Mouse (Mus musculus) ES-Bruce4 (cell line): ENCODE results near the gene Atp23. TPM values are rescaled to one million over a fixed set of nuclear protein-coding genes. Genes with fewer than 3 reads are reported as not detected.

Source experiments
- H3K27ac ChIP-seq: 2 replicates; pipeline ENCODE4 v1.5.1; 2012; ENCODE audit warnings: low read length, inconsistent platforms; ENCODE audit not compliant: insufficient read depth
- H3K27me3 ChIP-seq: 2 replicates; pipeline ENCODE4 v1.6.1; 2012; ENCODE audit warnings: mild to moderate bottlenecking, low read length, inconsistent platforms; ENCODE audit not compliant: control insufficient read depth, poor library complexity, insufficient read depth, severe bottlenecking
- H3K36me3 ChIP-seq: 2 replicates; pipeline ENCODE4 v1.6.1; 2012; ENCODE audit warnings: inconsistent platforms, mild to moderate bottlenecking, low read length, moderate library complexity; ENCODE audit not compliant: control insufficient read depth, poor library complexity, insufficient read depth, severe bottlenecking
- H3K4me1 ChIP-seq: one replicate; pipeline ENCODE4 v1.8.1; 2011; ENCODE audit warnings: low read length; ENCODE audit not compliant: control insufficient read depth, insufficient read depth
- H3K4me3 ChIP-seq: 2 replicates; pipeline ENCODE4 v1.5.1; 2011; ENCODE audit warnings: low read depth, mild to moderate bottlenecking, low read length
- H3K9ac ChIP-seq: 2 replicates; pipeline ENCODE4 v1.6.1; 2012; ENCODE audit warnings: low read depth, mild to moderate bottlenecking, inconsistent platforms; ENCODE audit not compliant: poor library complexity, severe bottlenecking
- H3K9me3 ChIP-seq: replicated peaks from 2 replicates; pipeline ENCODE4 v1.6.1; 2012; ENCODE audit warnings: mild to moderate bottlenecking, low read length, inconsistent platforms; ENCODE audit not compliant: control insufficient read depth, poor library complexity, insufficient read depth, severe bottlenecking
- CTCF ChIP-seq: IDR thresholded peaks from one replicate; pipeline ENCODE4 v1.8.1; 2011; ENCODE audit warnings: low read depth, low read length
- EP300 ChIP-seq: IDR thresholded peaks from 2 replicates; pipeline ENCODE4 v1.6.1; 2011; ENCODE audit warnings: low read depth, low read length; ENCODE audit not compliant: insufficient read depth
- POLR2A ChIP-seq: IDR thresholded peaks from one replicate; pipeline ENCODE4 v1.8.1; 2011; ENCODE audit warnings: low read length; ENCODE audit not compliant: insufficient read depth
- polyA plus RNA-seq: library from polyadenylated mRNA; stranded (reverse); fragments of >200 nt; gene quantifications from 2 replicates; pipeline ENCODE4 v1.2.4, GENCODE M21; 2011; ENCODE audit warnings: low read depth; ENCODE audit not compliant: missing spikeins, insufficient read depth, insufficient read length

The Atp23 gene
- polyA plus RNA-seq, 1 experiment, result 10.2 TPM

DNA sequence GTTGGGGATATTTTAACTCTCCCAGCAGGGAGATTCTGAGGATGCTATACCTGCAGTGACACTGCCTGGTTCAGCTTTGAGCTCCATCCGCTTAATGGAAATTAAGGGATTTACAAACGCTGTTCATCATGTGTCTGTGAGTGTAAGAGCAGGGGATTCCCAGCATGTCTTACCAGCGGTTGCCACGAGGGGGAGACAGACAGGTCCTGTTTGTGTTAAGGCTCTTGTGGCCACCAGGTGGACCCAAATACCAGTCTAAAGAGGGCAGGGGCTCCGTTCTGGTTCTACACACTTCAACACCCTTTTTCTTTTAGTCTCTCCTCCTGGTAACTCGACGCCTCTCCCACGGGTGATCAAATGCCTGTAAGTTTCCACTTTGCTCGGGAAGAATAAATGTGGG is 17.9 kb upstream of the Atp23 start:
- no peaks in the 10 kb centered on the region for H3K27me3 ChIP-seq
- H3K9ac ChIP-seq, result no peak overlapping the region
- TF ChIP-seq CTCF, result peak; percentile 100
- no peak for TF ChIP-seq POLR2A
- TF ChIP-seq EP300, result peak; percentile 73
- peaks cover 10% of the 10 kb centered on the region; the same call in 1 of the 2 replicates for H3K9me3 ChIP-seq
- H3K4me3 ChIP-seq, result no peak overlapping the region
- no peak overlapping the region for H3K27ac ChIP-seq
- no peaks in the 10 kb centered on the region for H3K4me1 ChIP-seq
- H3K36me3 ChIP-seq, result no peaks in the 10 kb centered on the region

DNA sequence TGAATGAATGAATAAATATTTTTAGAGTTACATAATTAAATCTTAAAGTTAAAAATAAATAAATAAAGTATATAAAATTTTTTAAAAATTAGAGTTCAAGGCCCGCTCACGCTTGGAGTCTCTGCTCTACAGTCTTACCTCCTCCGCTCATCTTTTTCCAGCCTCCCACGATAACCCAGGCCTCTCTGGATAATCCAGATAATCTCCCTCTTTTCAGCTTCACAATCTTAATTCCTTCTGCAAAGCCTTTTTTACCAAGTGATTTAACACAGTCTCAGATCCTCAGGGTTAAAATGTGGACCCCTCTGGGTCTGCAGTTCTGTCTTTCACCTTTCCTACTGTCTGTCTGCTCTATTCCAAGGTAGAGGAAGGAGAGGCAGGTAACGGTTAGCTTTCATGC is 13.1 kb upstream of the Atp23 start:
- no peak for TF ChIP-seq CTCF
- TF ChIP-seq EP300, result no peak
- TF ChIP-seq POLR2A, result no peak
- H3K4me3 ChIP-seq, result no peak overlapping the region
- H3K36me3 ChIP-seq, result no peaks in the 10 kb centered on the region
- H3K4me1 ChIP-seq, result peaks cover 2% of the 10 kb centered on the region
- no peak overlapping the region for H3K9ac ChIP-seq
- H3K27me3 ChIP-seq, result no peaks in the 10 kb centered on the region
- no peaks in the 10 kb centered on the region for H3K9me3 ChIP-seq
- H3K27ac ChIP-seq, result no peak overlapping the region

DNA sequence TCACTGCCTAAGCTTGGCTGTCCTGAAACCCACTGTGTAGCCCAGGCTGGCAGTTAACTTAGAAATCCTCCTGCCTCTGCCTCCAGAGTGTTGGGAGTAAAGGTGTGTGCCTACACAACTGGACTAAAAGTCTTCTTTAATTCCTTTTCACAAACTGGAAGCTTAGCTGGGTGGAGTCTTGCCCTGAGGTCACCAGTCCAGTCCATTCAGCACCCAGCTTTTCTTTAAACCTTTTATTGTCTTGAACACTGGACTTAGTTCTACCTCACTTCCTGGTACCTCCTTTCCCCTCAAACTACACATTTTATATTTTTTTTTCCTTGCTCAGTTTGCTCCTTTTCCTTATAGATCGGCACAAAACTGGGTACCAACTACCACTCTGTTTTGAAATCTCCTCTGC is 10.3 kb upstream of the Atp23 start:
- H3K4me1 ChIP-seq, result peaks cover 2% of the 10 kb centered on the region
- peak overlapping the region; percentile 14; the same call in 1 of the 2 replicates for H3K27ac ChIP-seq
- H3K27me3 ChIP-seq, result no peaks in the 10 kb centered on the region
- no peaks in the 10 kb centered on the region for H3K9me3 ChIP-seq
- no peak overlapping the region for H3K9ac ChIP-seq
- H3K4me3 ChIP-seq, result no peak overlapping the region
- H3K36me3 ChIP-seq, result no peaks in the 10 kb centered on the region
- no peak for TF ChIP-seq EP300
- no peak for TF ChIP-seq POLR2A
- no peak for TF ChIP-seq CTCF

DNA sequence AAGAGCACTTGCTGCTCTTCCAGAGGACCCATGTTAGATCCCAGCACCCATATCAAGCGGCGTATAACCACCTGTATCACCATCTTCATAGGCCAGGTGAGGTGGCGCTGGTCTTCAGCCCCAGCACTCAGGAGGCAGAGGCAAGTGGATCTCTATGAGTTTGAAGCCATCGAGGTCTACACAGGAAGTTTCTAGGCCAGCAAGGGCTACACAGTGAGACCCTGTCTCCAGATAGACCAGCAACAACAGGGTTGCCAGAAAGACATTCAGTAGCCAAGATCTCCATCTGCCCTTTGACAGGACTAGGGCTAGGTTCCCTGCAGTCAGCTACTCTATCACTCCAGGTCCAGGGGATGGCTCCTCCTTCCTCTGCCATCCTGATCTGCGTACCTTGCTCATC is 5.7 kb upstream of the Atp23 start:
- Histone ChIP-seq H3K36me3 (no peaks in the 10 kb centered on the region), H3K27me3 (no peaks in the 10 kb centered on the region)
- TF ChIP-seq POLR2A, result no peak
- TF ChIP-seq CTCF, result no peak
- TF ChIP-seq EP300, result no peak

DNA sequence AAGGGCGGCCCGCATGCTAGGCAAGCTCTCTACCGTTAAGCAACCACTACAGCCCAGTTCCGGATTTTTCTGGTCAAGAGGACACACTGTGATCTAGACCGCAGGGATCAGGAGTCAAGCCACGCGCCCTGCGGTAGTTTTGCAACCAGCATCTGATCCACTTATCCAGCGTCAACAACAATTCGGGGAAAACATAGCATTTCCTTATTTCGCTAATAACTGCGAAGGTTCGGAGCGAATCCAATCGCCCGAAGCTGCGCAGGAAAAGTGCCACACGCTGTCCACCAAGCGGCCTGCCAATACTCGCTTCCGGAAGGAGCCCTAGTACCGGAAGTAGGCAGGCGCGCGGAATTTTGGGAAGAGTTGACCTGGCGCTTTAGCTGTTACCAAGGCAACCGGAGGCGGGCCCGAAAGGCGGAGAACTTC is 4.5 kb upstream of the Atp23 start:
- peak overlapping the region; percentile 80 for H3K27ac ChIP-seq
- H3K36me3 ChIP-seq, result no peaks in the 10 kb centered on the region
- H3K27me3 ChIP-seq, result no peaks in the 10 kb centered on the region
- peak overlapping the region; percentile 99 for H3K4me3 ChIP-seq
- H3K9ac ChIP-seq, result peak overlapping the region; percentile 81
- no peak for TF ChIP-seq EP300
- peak; percentile 91 for TF ChIP-seq POLR2A
- no peaks in the 10 kb centered on the region for H3K9me3 ChIP-seq
- no peaks in the 10 kb centered on the region for H3K4me1 ChIP-seq

More for the DNA sequence above, 5.7 kb upstream of the Atp23 start:
- no peak overlapping the region for H3K4me3 ChIP-seq
- H3K9ac ChIP-seq, result no peak overlapping the region
- no peaks in the 10 kb centered on the region for H3K9me3 ChIP-seq
- H3K27ac ChIP-seq, result no peak overlapping the region
- peaks cover under 1% of the 10 kb centered on the region for H3K4me1 ChIP-seq

DNA sequence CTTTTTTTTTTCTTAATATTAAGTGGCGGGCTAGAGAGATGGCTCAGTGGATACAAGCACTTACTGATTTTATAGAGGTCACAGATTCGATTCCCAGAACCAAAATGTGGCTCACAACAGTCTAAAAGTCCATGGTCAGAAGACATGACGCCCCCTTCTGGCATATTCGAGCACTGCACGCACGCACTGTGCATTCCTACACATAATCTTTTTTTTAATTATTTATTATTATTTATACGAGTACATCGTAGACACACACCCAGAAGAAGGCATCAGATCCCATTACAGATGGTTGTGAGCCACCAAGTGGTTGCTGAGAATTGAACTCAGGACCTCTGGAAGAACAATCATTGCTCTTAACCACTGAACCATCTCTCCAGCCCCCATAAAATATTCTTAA is 3.9 kb upstream of the Atp23 start:
- no peak for TF ChIP-seq POLR2A
- peak; percentile 47 for TF ChIP-seq CTCF
- TF ChIP-seq EP300, result no peak
- Histone ChIP-seq H3K9ac (peak overlapping the region; percentile 81), H3K36me3 (no peaks in the 10 kb centered on the region), H3K4me1 (no peaks in the 10 kb centered on the region), H3K27ac (peak overlapping the region; percentile 80), H3K9me3 (no peaks in the 10 kb centered on the region), H3K4me3 (peak overlapping the region; percentile 99), H3K27me3 (no peaks in the 10 kb centered on the region)
